Mouse (Mus musculus) adrenal gland, postnatal 25 days (tissue): ENCODE results near the gene Hmgb2. TPM values are rescaled to one million over a fixed set of nuclear protein-coding genes. Genes with fewer than 3 reads are reported as not detected.
"Not testable (repeated sequence)": the region's sequence is repeated elsewhere in the genome, so short reads cannot be mapped to it uniquely, and the experiment has no call there.

Experiments
- DNase-seq: peaks from one replicate; pipeline ENCODE4 v3.0.0; 2021; ENCODE audit warnings: mixed read lengths
- long read RNA-seq: library from polyadenylated mRNA; stranded (forward); transcript quantifications from one replicate; pipeline ENCODE4 v2.0.0, GENCODE M21; 2021
- total RNA-seq: library from RNA; stranded (reverse); gene quantifications from 2 replicates; pipeline ENCODE4 v1.2.3, GENCODE M21; 2021

Hmgb2 gene
- total RNA-seq: 28.0 and 35.7 TPM in 2 replicates
- long read RNA-seq, transcript Hmgb2-201 (5 exons, 2,628 nt): major isoform, 20 of 29 reads
- long read RNA-seq, partial matches to known transcripts: 4 of 29 reads
- long read RNA-seq, other reads (novel, unspliced or antisense): 5 of 29 reads

- peak; percentile 100 for DNase-seq
These were observed at the start of gene Hmgb2 for GRCm38 (mm10) chr8:57511316-57512118. Gene Hmgb2, plus strand, starts transcription at chr8:57511907.

DNA sequence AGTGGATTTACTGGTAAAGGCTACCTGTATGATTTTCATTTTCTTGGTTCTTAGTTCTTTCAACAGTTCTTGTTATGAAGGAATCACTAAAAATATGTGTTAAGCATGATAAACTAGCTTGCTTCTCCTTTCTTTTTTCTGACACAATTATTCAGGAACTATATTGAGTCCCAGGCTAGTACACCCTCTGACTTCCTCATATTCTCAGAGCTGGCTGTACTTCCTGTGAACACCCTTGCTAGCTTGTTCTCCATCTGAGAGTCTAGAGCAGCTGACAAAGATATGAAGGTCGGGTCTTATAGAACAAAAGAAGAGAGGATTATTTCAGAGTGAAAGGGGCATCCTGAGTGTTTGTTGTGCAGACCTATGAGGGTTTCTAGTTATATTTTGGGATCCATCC, 48.9 kb upstream of the Hmgb2 start:
- no peak for DNase-seq

DNA sequence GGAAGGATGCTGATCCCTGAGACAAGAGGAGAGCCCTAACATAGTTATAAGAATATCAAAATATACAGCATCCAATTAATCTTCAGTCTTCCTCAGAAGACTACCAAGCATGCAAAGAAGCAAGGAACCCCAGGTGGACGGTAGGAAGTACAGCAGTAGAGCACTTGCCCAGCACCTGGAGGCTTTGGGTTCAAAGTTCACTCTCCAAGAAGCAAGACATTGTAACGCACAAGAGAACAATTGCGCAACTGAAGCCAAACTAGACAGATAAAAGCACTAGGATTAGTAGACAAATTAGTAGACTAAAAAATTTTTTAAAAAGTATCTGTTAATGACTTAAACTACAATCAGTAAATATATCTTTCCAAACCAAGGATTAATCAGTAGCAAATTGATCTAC, 48.0 kb upstream of the Hmgb2 start:
- DNase-seq: no peak

GRCm38 (mm10) chr8:57468624-57469023, 43.1 kb upstream of the Hmgb2 start:
- DNase-seq: peak; percentile 62

DNA sequence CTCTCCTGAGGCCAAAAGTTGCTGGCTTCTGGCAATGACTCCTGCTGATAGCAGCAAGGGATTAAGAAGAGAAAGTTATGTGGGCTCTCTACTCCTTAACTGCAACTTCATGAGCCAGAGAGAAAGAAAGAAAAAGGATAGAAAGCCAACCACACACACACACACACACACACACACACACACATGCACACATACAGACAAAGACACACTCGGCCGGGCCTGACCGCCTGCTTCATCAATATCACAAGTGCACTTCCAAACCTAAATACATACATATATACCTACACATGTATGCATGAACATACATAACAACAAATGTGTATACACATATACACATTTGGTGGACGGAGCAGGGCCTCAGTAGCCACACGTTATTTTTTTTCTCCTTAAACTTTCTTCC, 40.8 kb upstream of the Hmgb2 start:
- no peak for DNase-seq

- no peak for DNase-seq
These were observed 38.0 kb upstream of the Hmgb2 start for GRCm38 (mm10) chr8:57473751-57474150.

DNA sequence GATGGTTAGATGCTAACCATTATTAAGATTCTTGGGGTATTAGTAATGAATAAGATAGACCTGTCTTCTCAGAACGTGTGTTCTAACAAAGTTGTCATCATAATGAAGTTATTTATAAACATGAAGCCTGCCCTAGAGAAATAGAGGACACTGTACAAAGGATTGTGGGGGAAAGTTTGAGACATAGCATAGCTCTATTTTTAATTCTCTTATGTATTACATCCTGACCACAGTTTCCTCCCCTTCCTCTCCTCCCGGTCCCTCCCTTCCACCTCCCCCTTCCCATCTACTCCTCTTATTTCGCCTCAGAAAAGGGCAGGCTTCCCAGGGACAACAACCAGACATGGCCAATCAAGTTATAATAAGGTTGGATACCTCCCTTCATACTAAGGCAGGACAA, 33.3 kb upstream of the Hmgb2 start:
- DNase-seq: no peak

DNA sequence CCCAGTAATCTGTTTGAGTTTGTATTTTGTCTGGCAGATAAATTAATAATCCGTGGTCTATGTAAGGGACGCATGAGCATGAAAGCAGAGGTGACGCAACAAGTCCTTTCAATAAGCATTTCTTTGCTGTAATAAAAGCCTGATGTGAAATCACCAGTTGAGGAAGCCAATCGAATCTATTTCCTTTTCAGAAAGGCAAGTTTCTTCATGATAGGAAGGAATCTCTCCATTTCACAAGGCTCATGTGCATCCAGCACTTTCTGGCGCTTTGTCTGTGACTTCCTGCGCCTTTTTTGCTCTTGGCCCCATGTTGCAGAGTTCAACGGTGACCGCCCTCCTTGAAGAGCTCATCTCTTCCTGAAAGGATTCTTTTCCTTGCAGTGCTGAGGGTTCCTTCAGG, 32.0 kb upstream of the Hmgb2 start:
- DNase-seq: no peak

GRCm38 (mm10) chr8:57480606-57481005, 31.1 kb upstream of the Hmgb2 start:
- no peak for DNase-seq

- DNase-seq: peak; percentile 46
These were observed 24.9 kb upstream of the Hmgb2 start for GRCm38 (mm10) chr8:57486491-57487440.

GRCm38 (mm10) chr8:57487441-57488155, 24.1 kb upstream of the Hmgb2 start, which contains the start of gene Sap30:
Gene Sap30, minus strand, starts transcription at chr8:57487860.
- DNase-seq: peak; percentile 98

- peak; percentile 65 for DNase-seq
These were observed 23.4 kb upstream of the Hmgb2 start for GRCm38 (mm10) chr8:57488312-57488765.

DNA sequence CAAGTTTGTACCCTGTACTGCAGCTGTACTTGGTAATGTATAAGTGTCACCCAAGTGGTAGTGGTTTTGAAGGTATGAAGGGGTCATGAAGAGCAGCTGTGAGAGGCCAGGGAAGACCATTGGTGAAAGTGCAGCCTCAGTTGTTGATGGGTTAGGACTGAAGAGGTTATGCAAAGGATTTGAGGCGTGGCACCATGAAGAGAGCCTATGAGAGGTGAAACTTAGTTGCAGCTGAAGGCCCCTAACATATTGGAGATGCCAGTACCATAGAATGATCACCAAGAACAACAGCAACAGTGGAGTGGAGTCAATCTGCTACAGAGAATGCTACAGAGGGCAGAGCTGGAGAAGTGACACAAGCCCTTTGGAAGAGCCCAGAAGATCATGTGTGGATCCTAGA, 22.3 kb upstream of the Hmgb2 start:
- DNase-seq: no peak

DNA sequence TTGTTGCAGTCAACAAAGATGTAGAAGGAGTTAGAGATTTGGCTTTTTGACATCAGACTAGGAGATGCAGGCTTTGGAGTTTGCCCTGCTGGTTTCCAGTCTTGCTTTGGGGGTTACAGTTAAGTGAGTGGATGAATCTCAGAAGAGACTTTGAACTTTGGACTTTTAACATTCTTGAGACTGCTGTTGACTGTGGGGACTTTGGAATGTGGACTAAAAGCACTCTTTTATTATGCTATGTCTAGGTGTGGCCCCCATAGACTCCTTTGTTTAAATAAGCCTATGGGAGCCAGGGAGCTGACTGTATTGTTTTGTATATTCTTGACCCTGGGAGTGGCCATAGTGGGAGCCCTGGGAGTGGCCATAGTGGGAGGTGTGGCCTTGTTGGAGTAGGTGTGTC, 21.8 kb upstream of the Hmgb2 start:
- no peak for DNase-seq

- no peak for DNase-seq
These were observed 19.8 kb upstream of the Hmgb2 start for GRCm38 (mm10) chr8:57491873-57492272.

DNA sequence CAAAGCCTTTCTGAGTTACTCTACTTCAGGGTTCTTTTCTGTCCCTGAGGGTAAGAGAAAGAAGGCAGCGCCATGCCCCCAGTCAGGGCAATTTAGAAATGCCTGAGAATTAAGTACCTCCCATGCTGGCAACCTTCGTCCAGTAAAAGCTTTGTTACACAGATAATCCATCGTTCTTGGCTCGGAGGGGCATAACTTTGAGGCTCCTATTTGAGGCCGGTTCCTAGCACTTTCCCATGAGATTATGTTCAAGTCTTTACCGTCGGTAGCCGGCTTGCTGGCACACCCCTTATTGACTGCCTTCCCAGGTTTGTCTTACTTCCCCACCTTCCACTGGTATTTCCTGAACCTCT, 13.2 kb upstream of the Hmgb2 start:
- no peak for DNase-seq

DNA sequence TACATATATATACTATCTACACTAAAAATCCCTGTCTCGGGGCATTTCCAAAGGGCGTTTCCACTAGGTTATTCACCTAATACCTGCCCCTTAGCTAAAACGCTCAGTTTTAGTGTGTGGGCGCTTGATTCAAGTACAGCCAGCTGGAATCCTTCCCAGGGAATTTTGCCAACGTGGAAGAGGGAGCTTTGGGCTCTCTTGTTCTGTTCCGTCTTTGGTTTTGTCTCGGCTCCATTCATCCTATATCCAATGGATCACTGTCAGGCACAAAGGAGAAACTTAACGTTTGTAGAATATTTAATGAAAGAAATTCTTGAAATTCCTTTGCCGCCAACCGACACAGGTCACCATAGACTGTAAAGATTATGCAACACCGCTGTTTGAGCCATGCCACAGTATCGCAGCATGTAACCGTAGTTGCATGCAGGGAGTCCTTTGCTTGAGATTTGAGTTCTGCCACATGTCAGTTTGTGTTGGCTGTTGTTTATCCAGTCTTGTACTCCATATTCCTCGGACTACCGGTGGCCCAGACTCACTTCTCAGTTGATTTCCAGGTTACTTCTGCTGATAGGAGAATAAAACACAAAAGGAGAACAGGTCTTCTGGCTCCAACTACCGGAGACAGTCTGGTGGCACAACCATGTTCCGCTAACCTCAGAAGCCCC, 12.7 kb upstream of the Hmgb2 start:
- DNase-seq: peak; percentile 66

- DNase-seq: peak; percentile 71
These were observed 8.1 kb upstream of the Hmgb2 start for GRCm38 (mm10) chr8:57503641-57504040.

DNA sequence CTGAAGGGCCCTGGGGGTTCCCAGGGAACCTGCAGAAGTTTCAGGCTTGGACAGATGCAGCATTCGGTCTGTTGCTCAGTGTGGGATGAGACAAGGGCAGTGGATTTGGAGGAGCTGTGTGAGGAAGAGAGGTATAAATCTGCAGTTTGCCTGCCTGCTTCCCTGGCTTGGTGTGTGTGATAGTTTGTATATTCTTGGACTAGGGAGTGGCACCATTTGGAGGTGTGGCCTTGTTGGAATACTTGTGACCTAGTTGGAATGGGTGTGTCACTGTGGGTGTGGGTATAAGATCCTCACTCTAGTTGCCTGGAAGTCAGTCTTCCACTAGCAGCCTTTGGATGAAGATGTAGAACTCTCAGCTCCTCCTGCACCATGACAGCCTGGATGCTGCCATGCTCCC, 6.2 kb upstream of the Hmgb2 start:
- DNase-seq: not testable (repeated sequence)

DNA sequence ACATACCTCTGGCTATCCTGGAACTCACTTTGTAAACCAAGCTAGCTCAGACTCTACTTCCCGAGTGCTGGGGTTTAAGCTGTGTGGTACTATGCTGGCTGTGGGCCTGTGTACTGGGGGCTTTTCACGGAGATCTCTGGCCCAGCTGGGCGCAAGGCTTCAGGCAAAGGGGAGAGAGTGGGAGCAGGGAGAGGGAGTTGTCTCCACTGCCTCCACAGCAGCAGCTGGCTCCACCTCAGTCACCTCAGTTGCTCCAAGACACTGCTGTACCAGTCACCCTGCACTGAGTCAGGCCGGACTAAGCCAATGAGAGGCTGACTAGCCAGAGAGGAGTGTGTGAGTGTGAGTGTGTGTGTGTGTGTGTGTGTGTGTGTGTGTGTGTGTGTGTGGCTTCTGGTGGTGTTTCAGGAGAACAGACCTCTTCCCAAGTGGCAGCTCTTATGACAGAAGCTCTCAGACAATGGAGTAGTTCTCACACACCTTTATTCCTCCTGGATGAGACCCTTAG, 4.1 kb upstream of the Hmgb2 start:
- no peak for DNase-seq

DNA sequence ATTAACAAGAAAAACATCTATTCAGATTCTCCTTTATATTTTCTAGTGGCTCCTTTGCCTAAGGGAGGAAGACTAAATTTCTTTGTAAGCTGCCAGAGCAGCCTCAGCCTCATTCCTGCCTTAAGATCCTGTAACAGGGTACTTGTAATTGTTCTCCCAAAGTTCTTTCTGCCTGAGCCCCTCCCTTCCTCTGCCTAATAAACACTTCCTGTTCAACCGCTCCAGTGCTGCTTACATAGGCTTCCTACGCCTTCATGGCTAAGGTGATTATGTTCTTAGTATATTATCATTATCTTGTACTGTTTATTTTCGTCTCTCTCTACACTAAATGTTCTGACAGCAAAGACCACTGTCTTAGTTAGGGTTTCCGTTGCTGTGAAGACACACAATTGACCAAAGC, 3.0 kb upstream of the Hmgb2 start:
- DNase-seq: no peak
